Mouse (Mus musculus): ENCODE results near the gene Id3. TPM values are rescaled to one million over a fixed set of nuclear protein-coding genes. Genes with fewer than 3 reads are reported as not detected.

Id3 gene
- polyA plus RNA-seq, 1 experiment from 2014 or later: 426 TPM

DNA sequence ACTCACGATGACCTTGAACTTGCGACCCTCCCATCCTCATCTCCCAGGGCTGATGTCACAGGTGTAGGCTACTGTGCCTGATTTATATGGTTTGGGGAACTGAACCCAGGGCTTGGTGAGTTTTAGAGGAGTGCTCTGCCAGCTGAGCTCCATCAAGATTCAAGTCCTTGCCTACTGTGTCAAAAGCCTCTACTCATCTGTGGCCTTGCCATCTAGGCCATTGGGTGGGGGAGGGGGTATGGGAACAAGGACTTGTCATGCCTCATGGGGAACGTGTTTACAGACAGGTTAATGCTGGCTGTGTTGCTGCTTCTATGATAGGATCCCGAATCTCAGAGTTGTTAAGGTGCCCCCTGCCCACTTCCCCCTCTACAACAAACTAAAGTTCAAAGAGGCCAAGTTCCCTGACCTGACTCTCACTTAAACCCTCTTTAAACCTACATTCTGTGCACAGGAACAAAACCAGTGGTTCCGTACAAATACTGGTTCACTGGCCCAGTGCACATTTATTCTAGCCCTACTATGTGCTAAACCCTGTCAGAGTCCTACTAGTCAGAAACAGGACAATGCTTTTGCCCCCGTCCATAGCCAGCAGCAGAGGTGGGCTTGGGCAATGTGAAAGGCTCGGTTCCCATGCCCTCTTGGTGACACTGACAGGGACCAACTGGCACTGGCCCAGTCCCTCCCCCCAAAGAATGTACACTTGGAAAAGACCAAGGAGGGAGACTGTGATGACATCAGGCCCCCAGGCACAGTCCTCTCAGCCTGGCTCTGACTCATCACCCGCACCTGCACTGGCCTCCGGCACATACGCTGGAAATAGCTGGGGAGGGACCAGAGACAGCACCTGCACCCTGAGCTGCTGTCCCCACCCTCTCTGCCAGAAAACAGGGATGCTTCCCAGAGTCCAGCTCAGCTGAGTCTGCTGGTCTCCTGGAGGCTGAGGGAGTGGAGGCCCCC is 33.1 kb upstream of the Id3 start:
- H3K27me3 ChIP-seq: no peaks in the 10 kb centered on the region; the same call in 1 of the 2 replicates
- H3K4me1 ChIP-seq: peaks cover 12% of the 10 kb centered on the region
- H3K9ac ChIP-seq: no peak overlapping the region
- ATAC-seq (ENCODE audit: low FRiP score): no peak
- no peak overlapping the region for H3K4me3 ChIP-seq
- WGBS: 86% methylated on average over 10 of the region's 10 CpGs
- H3K36me3 ChIP-seq: no peaks in the 10 kb centered on the region
- no peak overlapping the region for H3K27ac ChIP-seq
- H3K4me2 ChIP-seq (replicated peaks): no peak overlapping the region
- no peaks in the 10 kb centered on the region for H3K9me3 ChIP-seq (replicated peaks)

GRCm38 (mm10) chr4:136112344-136112743 is 31.0 kb upstream of the Id3 start:
- ATAC-seq (ENCODE audit: low FRiP score): no peak
- Histone ChIP-seq H3K4me2 (replicated peaks) (no peak overlapping the region), H3K36me3 (no peaks in the 10 kb centered on the region), H3K27ac (no peak overlapping the region), H3K9ac (no peak overlapping the region), H3K9me3 (replicated peaks) (no peaks in the 10 kb centered on the region), H3K4me1 (peaks cover 6% of the 10 kb centered on the region), H3K4me3 (no peak overlapping the region), H3K27me3 (no peaks in the 10 kb centered on the region)
- 74% methylated on average over 5 of the region's 5 CpGs for WGBS

GRCm38 (mm10) chr4:136114747-136115146 is 28.6 kb upstream of the Id3 start:
- H3K27ac ChIP-seq: no peak overlapping the region
- H3K4me1 ChIP-seq: peaks cover 6% of the 10 kb centered on the region
- no peak overlapping the region for H3K4me3 ChIP-seq
- WGBS: 86% methylated on average over 5 of the region's 5 CpGs
- ATAC-seq (ENCODE audit: low FRiP score): no peak
- H3K27me3 ChIP-seq: no peaks in the 10 kb centered on the region
- H3K9ac ChIP-seq: no peak overlapping the region
- no peaks in the 10 kb centered on the region for H3K9me3 ChIP-seq (replicated peaks)
- no peak overlapping the region for H3K4me2 ChIP-seq (replicated peaks)
- no peaks in the 10 kb centered on the region for H3K36me3 ChIP-seq

GRCm38 (mm10) chr4:136117022-136117421 is 26.3 kb upstream of the Id3 start:
- WGBS: 69% methylated on average over 13 of the region's 13 CpGs
- Histone ChIP-seq H3K4me2 (replicated peaks) (no peak overlapping the region), H3K27ac (no peak overlapping the region), H3K4me3 (no peak overlapping the region), H3K9ac (no peak overlapping the region), H3K9me3 (replicated peaks) (no peaks in the 10 kb centered on the region), H3K27me3 (no peaks in the 10 kb centered on the region), H3K36me3 (no peaks in the 10 kb centered on the region), H3K4me1 (peaks cover 9% of the 10 kb centered on the region)
- ATAC-seq (ENCODE audit: low FRiP score): no peak

- H3K9me3 ChIP-seq (replicated peaks): no peaks in the 10 kb centered on the region
- no peak overlapping the region for H3K9ac ChIP-seq
- no peaks in the 10 kb centered on the region for H3K36me3 ChIP-seq
- H3K4me1 ChIP-seq: peaks cover 4% of the 10 kb centered on the region
- WGBS: 32% methylated on average over 16 of the region's 16 CpGs
- no peak overlapping the region for H3K4me2 ChIP-seq (replicated peaks)
- H3K27ac ChIP-seq: no peak overlapping the region
- H3K4me3 ChIP-seq: no peak overlapping the region
- no peak for ATAC-seq (ENCODE audit: low FRiP score)
- H3K27me3 ChIP-seq: no peaks in the 10 kb centered on the region
These were observed 23.3 kb upstream of the Id3 start for GRCm38 (mm10) chr4:136120041-136120440.

GRCm38 (mm10) chr4:136121158-136121557 is 22.1 kb upstream of the Id3 start:
- 0 out of 2 replicates have a peak, but pooled peaks cover 3% of the 10 kb centered on the region for H3K4me1 ChIP-seq
- WGBS: 84% methylated on average over 3 of the region's 3 CpGs

DNA sequence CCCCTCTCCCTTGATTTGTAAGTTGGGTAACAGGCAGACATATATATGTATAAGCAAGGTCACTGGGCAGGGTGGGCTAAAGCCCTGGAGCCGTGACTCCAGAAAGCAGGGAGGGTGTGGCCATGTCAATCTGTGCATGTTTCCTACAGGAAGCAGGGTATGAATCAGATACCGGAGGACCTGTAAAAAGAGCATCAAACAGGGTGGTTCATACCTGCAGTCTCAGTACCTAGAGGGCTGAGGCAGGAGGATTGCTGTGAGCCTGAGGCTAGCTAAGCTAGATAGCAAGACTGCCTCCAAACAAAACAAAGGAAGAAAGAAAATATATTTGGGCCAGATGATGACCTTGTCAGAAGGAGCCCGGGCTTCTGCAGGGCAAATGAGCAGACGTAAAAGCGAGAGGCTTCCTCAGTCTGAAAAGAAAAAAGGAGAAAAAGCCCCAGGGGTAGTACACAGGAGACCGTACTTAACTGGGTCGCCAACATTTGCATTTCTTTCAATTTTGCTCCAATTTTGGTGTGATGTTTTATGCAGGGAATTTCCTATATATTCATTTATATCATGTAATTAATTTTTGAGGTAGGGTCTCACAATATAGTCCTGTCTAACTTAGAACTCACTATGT is 21.3 kb upstream of the Id3 start:
- no peaks in the 10 kb centered on the region for H3K27me3 ChIP-seq
- H3K4me3 ChIP-seq: no peak overlapping the region
- no peaks in the 10 kb centered on the region for H3K9me3 ChIP-seq (replicated peaks)
- H3K27ac ChIP-seq: no peak overlapping the region
- no peaks in the 10 kb centered on the region for H3K36me3 ChIP-seq
- 89% methylated on average over 7 of the region's 7 CpGs for WGBS
- no peak for ATAC-seq (ENCODE audit: low FRiP score)
- H3K4me2 ChIP-seq (replicated peaks): no peak overlapping the region
- H3K9ac ChIP-seq: no peak overlapping the region
- H3K4me1 ChIP-seq: 0 out of 2 replicates have a peak, but pooled peaks cover 3% of the 10 kb centered on the region

More at GRCm38 (mm10) chr4:136121158-136121557, 22.1 kb upstream of the Id3 start:
- Histone ChIP-seq H3K9me3 (replicated peaks) (no peaks in the 10 kb centered on the region), H3K4me3 (no peak overlapping the region), H3K36me3 (no peaks in the 10 kb centered on the region), H3K4me2 (replicated peaks) (no peak overlapping the region), H3K27me3 (no peaks in the 10 kb centered on the region), H3K27ac (no peak overlapping the region), H3K9ac (no peak overlapping the region)
- ATAC-seq (ENCODE audit: low FRiP score): no peak

DNA sequence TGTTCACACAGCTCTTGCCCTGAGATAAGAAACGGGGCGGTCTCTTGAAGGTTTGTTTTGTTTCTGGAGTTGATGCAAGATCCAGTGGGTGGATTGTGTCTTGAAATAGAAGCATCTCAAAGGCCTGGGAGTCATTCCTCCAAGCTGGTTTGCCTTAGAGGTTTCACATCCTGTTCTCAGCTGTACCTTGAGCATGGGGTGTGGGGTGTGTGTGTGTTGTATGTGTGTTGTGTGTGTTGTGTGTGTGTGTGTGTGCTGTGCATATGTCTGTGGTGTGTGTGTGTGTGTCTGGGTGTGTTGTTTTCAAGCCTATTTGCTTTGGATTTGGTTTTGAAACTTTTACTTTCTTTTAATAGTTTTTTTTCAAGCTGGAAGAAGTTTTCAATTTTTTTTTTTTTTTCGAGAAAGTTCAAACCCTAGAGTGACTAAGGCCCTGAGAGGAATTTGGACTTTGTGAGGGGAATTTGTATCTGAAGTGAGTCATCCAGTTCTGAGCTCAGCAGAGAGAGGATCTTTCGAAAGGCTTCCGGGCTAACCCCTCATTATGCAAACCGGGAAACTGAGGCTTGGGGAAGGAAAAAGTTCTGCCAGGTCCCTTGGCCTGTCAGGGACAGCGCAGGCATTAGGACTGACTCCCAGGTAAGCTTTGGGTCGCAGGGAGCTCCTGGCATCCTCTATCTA is 20.0 kb upstream of the Id3 start:
- H3K9me3 ChIP-seq (replicated peaks): no peaks in the 10 kb centered on the region
- H3K36me3 ChIP-seq: no peaks in the 10 kb centered on the region
- no peak overlapping the region for H3K9ac ChIP-seq
- H3K4me3 ChIP-seq: no peak overlapping the region
- ATAC-seq (ENCODE audit: low FRiP score): no peak
- no peaks in the 10 kb centered on the region for H3K27me3 ChIP-seq
- 0 out of 2 replicates have a peak, but pooled peaks cover 3% of the 10 kb centered on the region for H3K4me1 ChIP-seq
- no peak overlapping the region for H3K27ac ChIP-seq
- WGBS: 73% methylated on average over 8 of the region's 8 CpGs
- no peak overlapping the region for H3K4me2 ChIP-seq (replicated peaks)

DNA sequence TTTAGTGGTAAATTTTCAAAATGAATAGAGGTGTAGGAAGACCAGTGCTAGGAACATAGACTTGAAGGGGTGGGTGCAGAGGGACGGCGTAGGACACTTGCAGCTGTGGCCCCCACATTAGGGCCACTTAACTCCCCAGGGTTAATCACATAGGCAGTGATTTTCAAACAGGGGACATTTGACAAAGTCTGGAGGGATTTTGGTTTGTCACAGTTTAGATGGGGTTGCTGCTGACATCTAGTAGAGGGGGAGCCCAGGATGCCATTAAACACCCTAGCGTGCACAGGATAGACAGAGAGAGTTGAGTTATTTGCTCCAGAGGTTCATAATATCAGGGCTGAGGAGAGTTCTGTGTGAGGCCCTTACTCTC is 19.5 kb upstream of the Id3 start:
- H3K4me1 ChIP-seq: 0 out of 2 replicates have a peak, but pooled peaks cover 3% of the 10 kb centered on the region
- H3K27ac ChIP-seq: no peak overlapping the region
- no peak overlapping the region for H3K9ac ChIP-seq
- no peaks in the 10 kb centered on the region for H3K9me3 ChIP-seq (replicated peaks)
- H3K27me3 ChIP-seq: no peaks in the 10 kb centered on the region
- no peaks in the 10 kb centered on the region for H3K36me3 ChIP-seq
- no peak overlapping the region for H3K4me2 ChIP-seq (replicated peaks)
- WGBS: 91% methylated on average over 3 of the region's 3 CpGs
- H3K4me3 ChIP-seq: no peak overlapping the region
- ATAC-seq (ENCODE audit: low FRiP score): no peak

- ATAC-seq (ENCODE audit: low FRiP score): no peak
- Histone ChIP-seq H3K36me3 (no peaks in the 10 kb centered on the region), H3K4me3 (no peak overlapping the region), H3K9me3 (replicated peaks) (no peaks in the 10 kb centered on the region), H3K4me1 (0 out of 2 replicates have a peak, but pooled peaks cover 3% of the 10 kb centered on the region), H3K4me2 (replicated peaks) (no peak overlapping the region), H3K27me3 (no peaks in the 10 kb centered on the region), H3K9ac (no peak overlapping the region), H3K27ac (no peak overlapping the region)
- 98% methylated on average over 4 of the region's 4 CpGs for WGBS
These were observed 18.7 kb upstream of the Id3 start for GRCm38 (mm10) chr4:136124581-136124980.

GRCm38 (mm10) chr4:136125458-136125857 is 17.8 kb upstream of the Id3 start:
- Histone ChIP-seq H3K36me3 (no peaks in the 10 kb centered on the region), H3K27ac (no peak overlapping the region)
- ATAC-seq (ENCODE audit: low FRiP score): no peak

GRCm38 (mm10) chr4:136126019-136126418 is 17.3 kb upstream of the Id3 start:
- Histone ChIP-seq H3K4me1 (no peaks in the 10 kb centered on the region), H3K27me3 (no peaks in the 10 kb centered on the region), H3K36me3 (no peaks in the 10 kb centered on the region), H3K9ac (no peak overlapping the region), H3K4me2 (replicated peaks) (no peak overlapping the region), H3K9me3 (replicated peaks) (no peaks in the 10 kb centered on the region), H3K27ac (no peak overlapping the region), H3K4me3 (no peak overlapping the region)
- WGBS: 74% methylated on average over 5 of the region's 5 CpGs
- ATAC-seq (ENCODE audit: low FRiP score): no peak

More at GRCm38 (mm10) chr4:136125458-136125857, 17.8 kb upstream of the Id3 start:
- no peak overlapping the region for H3K4me3 ChIP-seq
- no peak overlapping the region for H3K4me2 ChIP-seq (replicated peaks)
- WGBS: 86% methylated on average over 11 of the region's 11 CpGs
- no peaks in the 10 kb centered on the region for H3K9me3 ChIP-seq (replicated peaks)
- no peaks in the 10 kb centered on the region for H3K4me1 ChIP-seq
- H3K9ac ChIP-seq: no peak overlapping the region
- H3K27me3 ChIP-seq: no peaks in the 10 kb centered on the region
